Mouse (Mus musculus) 3134 (cell line): ENCODE measurements at regions not wholly inside any gene's neighbourhood (a gene's known extent, or its start where the extent isn't known, plus 50 kb on each side); places are given as distances from the start of the nearest gene placed in this dataset.

ENCODE experiments used
- DNase-seq: peaks from one replicate; pipeline ENCODE4 v3.0.0-alpha.2; 2011; ENCODE audit warnings: low spot score; ENCODE audit not compliant: insufficient read length; ENCODE audit errors: extremely low read depth

GRCm38 (mm10) chr16:50717306-50718017 lies 126.5 kb upstream of the Ccdc54 start:
- no peak for DNase-seq

GRCm38 (mm10) chr16:50709727-50710126 lies 118.8 kb upstream of the Ccdc54 start:
- no peak for DNase-seq

- no peak for DNase-seq
Observed at GRCm38 (mm10) chr16:50707906-50708305, 117.0 kb upstream of the Ccdc54 start.

- DNase-seq: no peak
Observed at GRCm38 (mm10) chr16:50705921-50706320, 115.0 kb upstream of the Ccdc54 start.

- DNase-seq: no peak
Observed at GRCm38 (mm10) chr16:50700811-50701517, 110.0 kb upstream of the Ccdc54 start.

- DNase-seq: no peak
Observed at GRCm38 (mm10) chr16:50700123-50700522, 109.2 kb upstream of the Ccdc54 start.

- DNase-seq: no peak
Observed at GRCm38 (mm10) chr16:50697722-50698121, 106.8 kb upstream of the Ccdc54 start.

- DNase-seq: no peak
Observed at GRCm38 (mm10) chr16:50696052-50696451, 105.1 kb upstream of the Ccdc54 start.

- no peak for DNase-seq
Observed at GRCm38 (mm10) chr16:50694045-50694444, 103.1 kb upstream of the Ccdc54 start.

GRCm38 (mm10) chr16:50690818-50691217 lies 99.9 kb upstream of the Ccdc54 start:
- no peak for DNase-seq

GRCm38 (mm10) chr16:50689525-50689924 lies 98.6 kb upstream of the Ccdc54 start:
- DNase-seq: no peak

GRCm38 (mm10) chr16:50688818-50689506 lies 98.0 kb upstream of the Ccdc54 start:
- peak; percentile 10 for DNase-seq

- no peak for DNase-seq
Observed at GRCm38 (mm10) chr16:50679698-50680097, 88.7 kb upstream of the Ccdc54 start.

GRCm38 (mm10) chr16:50673339-50673738 lies 82.4 kb upstream of the Ccdc54 start:
- peak; percentile 14 for DNase-seq

- DNase-seq: no peak
Observed at GRCm38 (mm10) chr16:50672713-50673112, 81.8 kb upstream of the Ccdc54 start.

GRCm38 (mm10) chr16:50671170-50671569 lies 80.2 kb upstream of the Ccdc54 start:
- no peak for DNase-seq

GRCm38 (mm10) chr16:50664240-50664639 lies 73.3 kb upstream of the Ccdc54 start:
- peak; percentile 4 for DNase-seq
